Mouse (Mus musculus): Measurements from ENCODE around the gene Lman1l. TPM values are rescaled to one million over a fixed set of nuclear protein-coding genes. Genes with fewer than 3 reads are reported as not detected.

Gene Lman1l
- 0.03 and 0.07 TPM in 2 replicates for polyA plus RNA-seq (2012; rRNA removed)

GRCm38 (mm10) chr9:57620674-57621073 is at the start of gene Lman1l:
Gene Lman1l, minus strand, starts transcription at chr9:57620774.
- DNase-seq (ENCODE audit: low spot score): no peak

GRCm38 (mm10) chr9:57669566-57669965 is 49.0 kb upstream of the Lman1l start:
- no peak for DNase-seq (ENCODE audit: low spot score)

- DNase-seq (ENCODE audit: low spot score): no peak
Measured at GRCm38 (mm10) chr9:57668277-57668676, 47.7 kb upstream of the Lman1l start.

GRCm38 (mm10) chr9:57667817-57668216 is 47.2 kb upstream of the Lman1l start:
- no peak for DNase-seq (ENCODE audit: low spot score)

GRCm38 (mm10) chr9:57667136-57667535 is 46.6 kb upstream of the Lman1l start:
- DNase-seq (ENCODE audit: low spot score): no peak

- no peak for DNase-seq (ENCODE audit: low spot score)
Measured at GRCm38 (mm10) chr9:57666536-57666935, 46.0 kb upstream of the Lman1l start.

GRCm38 (mm10) chr9:57664616-57665015 is 44.0 kb upstream of the Lman1l start:
- DNase-seq (ENCODE audit: low spot score): no peak

GRCm38 (mm10) chr9:57661552-57661951 is 41.0 kb upstream of the Lman1l start:
- DNase-seq (ENCODE audit: low spot score): no peak

GRCm38 (mm10) chr9:57660501-57660900 is 39.9 kb upstream of the Lman1l start:
- DNase-seq (ENCODE audit: low spot score): no peak

GRCm38 (mm10) chr9:57659774-57660173 is 39.2 kb upstream of the Lman1l start:
- no peak for DNase-seq (ENCODE audit: low spot score)

- no peak for DNase-seq (ENCODE audit: low spot score)
Measured at GRCm38 (mm10) chr9:57658970-57659369, 38.4 kb upstream of the Lman1l start.

GRCm38 (mm10) chr9:57657843-57658242 is 37.3 kb upstream of the Lman1l start:
- no peak for DNase-seq (ENCODE audit: low spot score)

- no peak for DNase-seq (ENCODE audit: low spot score)
Measured at GRCm38 (mm10) chr9:57656631-57657350, 36.2 kb upstream of the Lman1l start.

GRCm38 (mm10) chr9:57655749-57656148 is 35.2 kb upstream of the Lman1l start:
- peak; percentile 90 for DNase-seq (ENCODE audit: low spot score)

- DNase-seq (ENCODE audit: low spot score): no peak
Measured at GRCm38 (mm10) chr9:57654966-57655365, 34.4 kb upstream of the Lman1l start.

GRCm38 (mm10) chr9:57653283-57653682 is 32.7 kb upstream of the Lman1l start, which contains the start of gene Csk:
Gene Csk, minus strand, starts transcription at chr9:57653631.
- DNase-seq (ENCODE audit: low spot score): no peak

- no peak for DNase-seq (ENCODE audit: low spot score)
Measured at GRCm38 (mm10) chr9:57652855-57653254, 32.3 kb upstream of the Lman1l start.

- DNase-seq (ENCODE audit: low spot score): no peak
Measured at GRCm38 (mm10) chr9:57652351-57652750, 31.8 kb upstream of the Lman1l start.

GRCm38 (mm10) chr9:57650786-57651311 is 30.3 kb upstream of the Lman1l start:
- no peak for DNase-seq (ENCODE audit: low spot score)

- no peak for DNase-seq (ENCODE audit: low spot score)
Measured at GRCm38 (mm10) chr9:57650130-57650785, 29.7 kb upstream of the Lman1l start.

GRCm38 (mm10) chr9:57647286-57648108 is 26.9 kb upstream of the Lman1l start:
- DNase-seq (ENCODE audit: low spot score): no peak

GRCm38 (mm10) chr9:57646551-57647103 is 26.1 kb upstream of the Lman1l start:
- no peak for DNase-seq (ENCODE audit: low spot score)
